Mouse (Mus musculus) liver, embryonic 11.5 days (tissue): ENCODE measurements around the gene Tsfm. TPM values are rescaled to one million over a fixed set of nuclear protein-coding genes. Genes with fewer than 3 reads are reported as not detected.

Experiments
- ATAC-seq: fragments of 200-750 bp; cut with Nextera tagmentation; replicated peaks from 2 replicates; pipeline ENCODE4 v1.8.0; 2017; ENCODE audit warnings: moderate number of reproducible peaks, mild to moderate bottlenecking, moderate TSS enrichment, moderate library complexity; ENCODE audit not compliant: low FRiP score
- DNase-seq: peaks from one replicate; pipeline ENCODE4 v3.0.0-alpha.2; 2017; ENCODE audit warnings: low spot score
- H3K27ac ChIP-seq: fragments of 300-500 bp; sonication (generic); 2 replicates; pipeline ENCODE4 v1.5.1; 2014; ENCODE audit warnings: mild to moderate bottlenecking, low read depth, low read length, control low read depth
- H3K27me3 ChIP-seq: fragments of 300-500 bp; sonication (generic); replicated peaks from 2 replicates; pipeline ENCODE4 v1.6.1; 2014; ENCODE audit warnings: low read length, mixed read lengths; ENCODE audit not compliant: control insufficient read depth, insufficient read depth
- H3K36me3 ChIP-seq: fragments of 300-500 bp; sonication (generic); 2 replicates; pipeline ENCODE4 v1.6.1; 2014; ENCODE audit warnings: mild to moderate bottlenecking, low read length, moderate library complexity, mixed read lengths; ENCODE audit not compliant: control insufficient read depth, insufficient read depth
- H3K4me1 ChIP-seq: fragments of 300-500 bp; sonication (generic); replicated peaks from 2 replicates; pipeline ENCODE4 v1.6.1; 2014; ENCODE audit warnings: low read length, mixed read lengths; ENCODE audit not compliant: control insufficient read depth, insufficient read depth
- H3K4me2 ChIP-seq: fragments of 300-500 bp; sonication (generic); 2 replicates; pipeline ENCODE4 v1.6.1; 2014; ENCODE audit warnings: mild to moderate bottlenecking, control low read depth, moderate library complexity
- H3K4me3 ChIP-seq: fragments of 300-500 bp; sonication (generic); 2 replicates; pipeline ENCODE4 v1.5.1; 2014; ENCODE audit warnings: low read depth, low read length, control low read depth
- H3K9ac ChIP-seq: fragments of 300-500 bp; sonication (generic); 2 replicates; pipeline ENCODE4 v1.6.1; 2014; ENCODE audit warnings: low read depth, low read length, control low read depth
- H3K9me3 ChIP-seq: fragments of 300-500 bp; sonication (generic); 2 replicates; pipeline ENCODE4 v1.6.1; 2016; ENCODE audit warnings: low read length, inconsistent platforms, mixed read lengths; ENCODE audit not compliant: control insufficient read depth
- WGBS: fragments of 180-500 bp; shearing (Covaris S2); extraction: QIAGEN DNeasy Blood & Tissue Kit; methylation state at CpG from one replicate; pipeline ENCODE4 v1.1.7; 2014; 5-methylcytosine and 5-hydroxymethylcytosine counted together
- polyA plus RNA-seq: library from polyadenylated mRNA; unstranded; fragments of >200 nt; fragmentation: Nextera tagmentation; extraction: Ambion mirVana; gene quantifications from 2 replicates; pipeline ENCODE4 v1.2.1, GENCODE M21; 2014

Tsfm gene
- 110 and 119 TPM in 2 replicates for polyA plus RNA-seq

DNA sequence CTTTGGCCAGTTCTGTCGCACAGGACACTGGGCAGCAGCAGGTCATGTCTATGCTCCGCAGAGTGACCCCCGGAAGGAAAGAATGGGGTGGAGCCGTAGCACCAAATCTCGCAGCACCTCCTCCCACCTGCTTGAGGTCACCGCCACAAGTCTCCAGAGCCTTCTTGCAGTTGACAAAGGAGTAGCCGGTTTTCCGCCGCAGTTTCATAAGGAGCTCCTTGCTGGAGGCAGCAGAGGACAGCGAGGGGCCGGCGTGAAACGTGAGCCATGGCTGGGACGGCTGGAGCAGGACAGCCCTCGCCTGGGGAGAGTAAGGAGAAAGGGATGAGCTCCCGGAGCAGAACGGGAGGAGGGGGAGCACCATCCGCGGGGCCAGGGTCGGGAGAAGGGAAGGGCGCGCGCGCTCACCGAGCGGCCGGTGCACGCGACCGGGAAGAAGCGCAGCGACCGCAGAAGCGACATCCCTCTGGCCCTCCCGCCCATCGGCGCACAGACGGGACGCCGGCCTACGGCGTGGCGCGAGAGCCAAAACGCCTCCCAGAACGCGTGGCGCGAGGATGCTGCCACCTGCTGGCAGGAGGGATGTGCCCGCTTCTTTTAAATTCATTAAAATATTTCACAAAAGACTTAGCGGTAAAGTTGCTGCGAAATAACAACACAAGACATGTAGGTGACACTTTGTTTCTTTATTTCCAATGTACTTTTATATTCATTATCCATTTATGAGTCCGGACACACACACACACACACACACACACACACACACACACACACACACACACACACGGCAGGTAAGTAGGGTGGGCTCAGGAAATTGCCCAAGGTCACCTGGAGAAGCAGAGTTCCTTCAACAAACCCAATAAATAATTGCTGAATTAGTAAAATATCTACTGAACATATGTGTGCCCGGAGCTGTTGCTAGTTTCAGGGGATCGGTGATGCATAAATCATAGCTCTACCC lies at the start of gene Tsfm:
Gene Tsfm (minus strand): TSS at position 505 of the 961 bp plus-strand sequence.
- DNase-seq (peak; percentile 88), ATAC-seq (peak; percentile 88)
- WGBS: 5% methylated on average over 56 of the region's 56 CpGs
- Histone ChIP-seq H3K4me3 (peak within 1 kb of the TSS; percentile 96), H3K4me1 (no peaks in the 10 kb centered on the region; the same call in 1 of the 2 replicates), H3K4me2 (peak within 1 kb of the TSS; percentile 79), H3K9me3 (no peaks in the 10 kb centered on the region), H3K27ac (peak within 1 kb of the TSS; percentile 87), H3K36me3 (peaks cover 23% of the 10 kb centered on the region), H3K9ac (peak within 1 kb of the TSS; percentile 96), H3K27me3 (no peaks in the 10 kb centered on the region)

DNA sequence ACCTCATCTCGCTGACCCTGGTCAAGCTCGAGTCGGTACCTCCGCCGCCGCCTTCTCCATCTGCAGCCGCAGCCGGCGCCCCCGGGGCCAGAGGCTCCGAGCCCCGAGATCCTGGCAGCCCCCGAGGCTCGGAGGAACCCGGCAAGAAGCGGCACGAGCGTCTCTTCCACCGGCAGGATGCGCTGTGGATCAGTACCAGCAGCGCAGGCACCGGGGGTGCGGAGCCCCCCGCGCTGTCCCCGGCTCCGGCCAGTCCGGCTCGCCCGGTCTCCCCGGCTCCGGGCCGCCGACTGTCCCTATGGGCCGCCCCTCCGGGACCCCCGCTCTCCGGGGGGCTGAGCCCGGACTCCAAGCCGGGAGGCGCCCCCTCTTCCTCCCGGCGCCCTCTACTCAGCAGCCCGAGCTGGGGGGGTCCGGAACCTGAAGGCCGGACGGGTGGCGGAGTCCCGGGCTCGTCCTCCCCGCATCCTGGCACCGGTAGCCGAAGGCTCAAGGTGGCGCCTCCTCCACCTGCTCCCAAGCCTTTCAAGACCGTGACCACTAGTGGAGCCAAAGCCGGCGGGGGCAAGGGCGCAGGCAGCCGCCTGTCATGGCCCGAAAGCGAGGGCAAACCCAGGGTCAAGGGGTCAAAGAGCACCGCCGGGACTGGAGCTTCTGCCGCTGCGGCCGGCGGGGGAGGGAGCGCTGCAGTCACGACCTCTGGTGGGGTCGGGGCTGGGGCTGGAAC lies 49.2 kb upstream of the Tsfm start:
- H3K36me3 ChIP-seq: no peaks in the 10 kb centered on the region
- no peak overlapping the region for H3K27ac ChIP-seq
- H3K4me2 ChIP-seq: peak overlapping the region; percentile 77
- peaks cover 29% of the 10 kb centered on the region for H3K4me1 ChIP-seq
- WGBS: 9% methylated on average over 70 of the region's 70 CpGs
- H3K4me3 ChIP-seq: peak overlapping the region; percentile 56
- peak overlapping the region; percentile 27; the same call in 1 of the 2 replicates for H3K9ac ChIP-seq
- ATAC-seq: no peak; the same call in 1 of the 2 replicates
- no peaks in the 10 kb centered on the region for H3K9me3 ChIP-seq
- peaks cover 67% of the 10 kb centered on the region for H3K27me3 ChIP-seq
- DNase-seq: no peak

DNA sequence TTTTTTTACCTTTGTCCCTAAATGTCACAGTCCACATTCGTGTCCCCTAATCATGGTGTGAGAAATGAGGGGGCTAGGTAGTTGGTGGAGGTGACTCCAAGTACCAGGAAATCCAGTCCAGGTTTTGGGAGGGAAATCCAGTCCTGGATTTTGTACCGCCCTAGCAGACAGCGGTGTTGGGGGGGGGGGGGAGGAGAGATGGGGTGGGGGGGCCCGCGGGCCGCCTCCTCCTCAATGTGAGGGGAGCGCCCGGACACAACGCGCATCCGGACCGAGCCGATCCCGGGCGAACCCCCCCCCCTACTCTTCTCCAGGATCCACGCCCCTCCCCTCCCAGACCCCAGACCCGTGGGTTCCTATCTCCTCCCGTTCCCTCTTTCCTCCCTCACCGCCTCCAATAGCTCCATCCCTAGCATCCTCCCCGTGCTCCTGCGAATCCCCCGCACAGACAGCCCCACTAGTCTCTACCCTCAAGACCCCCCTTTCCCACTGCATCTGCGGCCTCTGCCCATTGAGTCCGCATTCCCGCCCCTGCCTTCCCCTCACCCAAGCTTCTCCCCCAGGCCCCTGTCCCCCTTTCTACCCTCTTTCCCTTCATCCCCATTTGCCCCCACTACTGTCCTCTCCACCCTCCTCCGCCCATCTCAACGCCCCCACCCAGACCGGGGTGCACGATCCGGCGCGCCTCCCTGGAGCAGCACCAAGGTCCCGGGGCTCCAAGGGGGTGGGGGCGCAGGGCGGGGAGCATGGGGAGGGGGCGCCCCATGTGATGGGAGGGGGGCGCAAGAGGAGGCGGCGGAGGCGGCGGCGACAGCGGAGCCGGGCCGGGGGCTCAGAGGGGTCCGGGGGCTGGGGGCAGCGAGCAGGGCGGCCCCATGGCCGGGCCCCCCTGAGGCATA lies 48.3 kb upstream of the Tsfm start:
- no peaks in the 10 kb centered on the region for H3K36me3 ChIP-seq
- H3K27ac ChIP-seq: no peak overlapping the region
- WGBS: 3% methylated on average over 24 of the region's 49 CpGs
- H3K4me1 ChIP-seq: peaks cover 29% of the 10 kb centered on the region
- peaks cover 66% of the 10 kb centered on the region for H3K27me3 ChIP-seq
- ATAC-seq (no peak), DNase-seq (no peak)
- peak overlapping the region; percentile 56 for H3K4me3 ChIP-seq
- peak overlapping the region; percentile 2; the same call in 1 of the 2 replicates for H3K9ac ChIP-seq
- H3K4me2 ChIP-seq: peak overlapping the region; percentile 77
- no peaks in the 10 kb centered on the region for H3K9me3 ChIP-seq

DNA sequence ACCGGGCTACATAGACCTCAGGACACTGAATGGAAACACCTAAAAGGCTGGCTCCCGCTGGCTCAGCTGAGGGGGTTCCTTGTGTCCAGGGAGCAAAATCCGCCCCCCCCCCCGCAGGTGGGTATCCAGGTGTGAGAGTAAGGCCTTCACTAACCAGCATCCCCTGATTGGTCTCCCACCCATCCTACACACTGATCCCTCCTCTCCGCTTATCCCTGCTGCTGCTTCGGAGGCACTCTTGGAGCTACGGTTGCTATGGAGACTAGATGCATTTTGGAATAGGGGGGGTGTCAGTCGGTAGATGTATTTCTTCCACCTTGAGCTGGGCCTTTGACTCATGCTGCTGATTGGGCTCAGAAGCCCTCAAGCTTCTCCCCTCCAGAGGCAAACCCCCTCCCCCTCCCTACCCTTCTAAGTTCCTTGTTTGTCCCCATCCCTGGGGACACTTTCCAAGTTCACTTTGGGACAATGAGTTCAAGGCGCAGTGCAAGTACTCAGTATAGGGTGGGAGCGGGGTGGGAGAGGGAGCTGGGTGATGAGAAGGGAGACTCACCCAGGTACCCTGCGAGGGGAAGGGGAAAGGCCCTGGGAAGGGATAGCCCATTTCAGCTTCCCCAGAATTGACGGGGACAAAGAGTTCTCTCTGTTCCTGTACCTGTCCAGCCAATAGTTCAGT lies 47.5 kb upstream of the Tsfm start:
- Histone ChIP-seq H3K4me1 (peaks cover 29% of the 10 kb centered on the region), H3K4me3 (peak overlapping the region; percentile 56), H3K27me3 (peaks cover 60% of the 10 kb centered on the region), H3K4me2 (peak overlapping the region; percentile 77), H3K36me3 (no peaks in the 10 kb centered on the region), H3K9me3 (no peaks in the 10 kb centered on the region), H3K27ac (no peak overlapping the region), H3K9ac (no peak overlapping the region)
- DNase-seq (no peak), ATAC-seq (no peak)
- WGBS: 29% methylated on average over 12 of the region's 12 CpGs

DNA sequence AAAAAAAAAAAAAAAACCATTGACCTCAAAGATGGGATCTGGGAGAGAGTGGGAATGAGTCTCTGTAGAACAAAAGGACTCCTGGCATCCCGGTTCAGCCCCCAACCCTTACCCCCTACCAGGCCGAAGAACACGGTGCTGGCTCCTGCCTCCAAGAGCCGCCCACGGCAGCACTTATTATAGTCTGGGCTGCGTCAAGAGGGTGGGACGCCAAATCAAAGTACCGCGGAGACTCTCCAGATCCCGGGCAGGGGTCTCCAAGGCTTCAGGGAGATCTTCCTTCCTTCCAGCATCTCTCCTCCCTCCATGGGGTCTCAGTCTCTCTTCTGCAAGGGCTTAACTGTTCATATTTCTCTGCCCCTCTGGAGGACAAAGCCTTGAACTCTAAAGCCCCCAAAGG lies 46.9 kb upstream of the Tsfm start:
- Histone ChIP-seq H3K4me2 (no peak overlapping the region), H3K9me3 (no peaks in the 10 kb centered on the region), H3K4me1 (peaks cover 29% of the 10 kb centered on the region), H3K36me3 (no peaks in the 10 kb centered on the region), H3K27ac (no peak overlapping the region), H3K27me3 (peaks cover 56% of the 10 kb centered on the region), H3K9ac (no peak overlapping the region), H3K4me3 (peak overlapping the region; percentile 56; the same call in 1 of the 2 replicates)
- DNase-seq (no peak), ATAC-seq (no peak)
- 28% methylated on average over 10 of the region's 10 CpGs for WGBS

DNA sequence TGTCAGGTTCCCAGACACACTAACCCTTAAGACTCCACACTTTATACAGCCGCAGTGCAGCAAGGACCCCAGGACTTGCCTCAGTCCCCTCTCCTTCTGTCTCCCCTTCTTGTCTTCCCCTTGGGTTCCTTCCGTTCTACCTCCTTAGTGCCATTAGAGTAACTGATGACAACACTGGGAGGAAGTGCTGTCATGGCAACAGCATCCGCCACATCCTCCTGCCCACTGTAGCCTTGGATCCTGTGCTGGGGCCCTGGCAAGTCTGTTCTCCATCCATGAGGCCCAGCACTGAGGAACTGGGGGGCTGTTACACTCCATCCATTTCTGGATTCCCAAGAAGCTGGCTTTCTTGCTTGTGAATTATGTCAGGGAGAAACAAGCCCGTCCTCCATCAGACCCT lies 45.4 kb upstream of the Tsfm start:
- H3K9me3 ChIP-seq: no peaks in the 10 kb centered on the region
- 42% methylated on average over 4 of the region's 4 CpGs for WGBS
- no peak for ATAC-seq
- H3K27ac ChIP-seq: no peak overlapping the region
- peaks cover 42% of the 10 kb centered on the region for H3K27me3 ChIP-seq
- no peak for DNase-seq
- H3K9ac ChIP-seq: no peak overlapping the region
- H3K36me3 ChIP-seq: no peaks in the 10 kb centered on the region
- H3K4me3 ChIP-seq: peak overlapping the region; percentile 15; the same call in 1 of the 2 replicates
- H3K4me1 ChIP-seq: peaks cover 25% of the 10 kb centered on the region
- H3K4me2 ChIP-seq: peak overlapping the region; percentile 56

DNA sequence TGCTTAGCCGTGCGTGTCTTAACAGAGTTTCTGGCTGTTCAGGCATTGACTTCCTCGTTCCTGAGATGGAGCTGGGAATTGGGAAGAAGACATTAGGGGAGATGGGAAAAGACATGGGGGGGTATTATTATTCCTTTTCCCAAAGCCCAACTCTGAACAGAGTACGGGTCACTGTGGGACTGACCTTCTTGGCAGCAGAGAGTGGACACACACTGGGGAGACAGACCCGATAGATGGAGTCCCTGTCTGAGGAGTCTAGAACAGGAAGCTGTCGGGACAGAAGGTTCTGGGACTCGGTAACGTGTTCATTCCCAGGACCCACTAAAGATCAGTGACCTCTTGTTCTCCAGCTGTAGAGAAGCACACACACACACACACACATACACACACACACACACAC lies 45.0 kb upstream of the Tsfm start:
- peak overlapping the region; percentile 53; the same call in 1 of the 2 replicates for H3K9ac ChIP-seq
- H3K27me3 ChIP-seq: peaks cover 37% of the 10 kb centered on the region
- peaks cover 23% of the 10 kb centered on the region for H3K4me1 ChIP-seq
- no peaks in the 10 kb centered on the region for H3K9me3 ChIP-seq
- H3K4me3 ChIP-seq: peak overlapping the region; percentile 38
- H3K4me2 ChIP-seq: peak overlapping the region; percentile 56
- ATAC-seq: no peak
- H3K27ac ChIP-seq: no peak overlapping the region
- no peak for DNase-seq
- no peaks in the 10 kb centered on the region for H3K36me3 ChIP-seq
- WGBS: 42% methylated on average over 8 of the region's 8 CpGs
